ENCODE assay signal across 23 mouse cellular contexts in the genomic region with DNA sequence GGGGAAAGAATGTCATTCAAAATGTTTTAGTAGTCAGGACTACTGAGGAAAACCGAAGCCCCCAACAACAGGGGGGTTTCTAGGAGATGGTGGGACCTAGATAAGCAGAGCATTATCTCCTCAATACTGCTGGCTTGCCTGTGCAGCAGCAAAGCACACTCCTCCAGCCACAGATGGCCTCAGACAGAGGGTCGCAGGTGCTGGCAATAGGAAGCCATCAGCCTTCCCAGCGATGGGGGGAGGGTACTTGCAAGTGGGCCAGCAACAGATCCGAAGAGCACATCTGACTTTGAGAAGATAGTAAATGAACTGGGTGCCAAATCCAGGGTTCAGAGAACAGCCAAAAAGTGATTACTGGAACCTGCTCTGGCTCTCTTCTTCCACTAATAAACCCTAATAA.
DNase-seq lines count a peak whose midpoint lies in the region; ATAC-seq and TF ChIP-seq lines count a peak whose summit lies in the region.
"Had no signal": no experiment of that assay in that cellular context is flagged by ENCODE, and none has a peak within 500 bp of the region (broad histone marks: within the 10 kb centered on the region; RNA-seq: fewer than 3 reads in every experiment).

No protein-coding gene starts in this region.

- no peak overlapping the region for H3K4me3 ChIP-seq in cerebellum, adult 2 months (replicated peaks; ENCODE audit: insufficient read depth, low read depth, low read length)
- H3K4me3 ChIP-seq in midbrain, embryonic 10.5 days, result no peak overlapping the region
- no peak overlapping the region for H3K4me3 ChIP-seq in midbrain, embryonic 14.5 days (replicated peaks; ENCODE audit: low read depth, low read length)
- no peak overlapping the region for H3K4me3 ChIP-seq in hindbrain, embryonic 15.5 days
- no peak overlapping the region for H3K4me3 ChIP-seq in intestine, embryonic 15.5 days (replicated peaks)
- H3K4me3 ChIP-seq: embryonic facial prominence, embryonic 13.5 days; erythroblast, embryonic 14.5 days; gastrocnemius, adult 2 months; limb, embryonic 13.5 days; megakaryocyte, embryonic 14.5 days; myocyte had no signal

- no peaks in the 10 kb centered on the region for H3K9me3 ChIP-seq in midbrain, embryonic 10.5 days (replicated peaks)
- no peaks in the 10 kb centered on the region for H3K9me3 ChIP-seq in midbrain, embryonic 14.5 days (ENCODE audit: control insufficient read depth, low read length)
- no peaks in the 10 kb centered on the region for H3K9me3 ChIP-seq in hindbrain, embryonic 15.5 days
- no peaks in the 10 kb centered on the region for H3K9me3 ChIP-seq in intestine, embryonic 15.5 days
- H3K9me3 ChIP-seq: embryonic facial prominence, embryonic 13.5 days; limb, embryonic 13.5 days had no signal

- peak; percentile 85 to 90 for DNase-seq in cerebellum, postnatal 10 days
- no peak for DNase-seq in cerebellum, adult 2 months
- DNase-seq in midbrain, embryonic 10.5 days (ENCODE audit: low spot score), result no peak
- DNase-seq in midbrain, embryonic 14.5 days, result no peak
- peak; percentile 57 for DNase-seq in brain, embryonic 14.5 days (ENCODE audit: low read depth)
- DNase-seq in Muller cell, postnatal 12 days (ENCODE audit: inconsistent ontology term), result no peak
- DNase-seq: adrenal gland, postnatal 10 days; cerebellum, adult 9-11 months; gastrocnemius, adult 2 months; kidney, adult 2 months; lung, embryonic 14.5 days; thymus, postnatal 25 days had no signal

- no peak for ATAC-seq in midbrain, embryonic 14.5 days (ENCODE audit: low FRiP score, low TSS enrichment)
- ATAC-seq in hindbrain, embryonic 15.5 days (ENCODE audit: low FRiP score, low read depth), result no peak; the same call in 1 of the 2 replicates
- ATAC-seq in intestine, embryonic 15.5 days, result no peak
- ATAC-seq: forebrain, embryonic 14.5 days; inflammation-experienced regulatory T-cells, adult 6 months had no signal

- H3K27ac ChIP-seq in cerebellum, adult 2 months (ENCODE audit: insufficient read depth, low read length), result no peak overlapping the region
- 0 out of 2 replicates have a peak overlapping the region, but pooled peaks have one; percentile 73 for H3K27ac ChIP-seq in midbrain, embryonic 10.5 days (replicated peaks)
- no peak overlapping the region for H3K27ac ChIP-seq in midbrain, embryonic 14.5 days (replicated peaks; ENCODE audit: low read depth, low read length)
- H3K27ac ChIP-seq in hindbrain, embryonic 15.5 days (replicated peaks), result 0 out of 2 replicates have a peak overlapping the region, but pooled peaks have one; percentile 38
- H3K27ac ChIP-seq in intestine, embryonic 15.5 days, result no peak overlapping the region
- H3K27ac ChIP-seq: embryonic facial prominence, embryonic 13.5 days; gastrocnemius, adult 2 months; kidney, postnatal 0 days; limb, embryonic 13.5 days; liver, embryonic 14.5 days had no signal

- H3K36me3 ChIP-seq in midbrain, embryonic 10.5 days, result no peaks in the 10 kb centered on the region
- H3K36me3 ChIP-seq in midbrain, embryonic 14.5 days (ENCODE audit: control insufficient read depth, insufficient read depth, low read length), result no peaks in the 10 kb centered on the region
- no peaks in the 10 kb centered on the region for H3K36me3 ChIP-seq in hindbrain, embryonic 15.5 days
- H3K36me3 ChIP-seq in intestine, embryonic 15.5 days, result no peaks in the 10 kb centered on the region
- H3K36me3 ChIP-seq: embryonic facial prominence, embryonic 13.5 days; limb, embryonic 13.5 days had no signal

- no peaks in the 10 kb centered on the region for H3K27me3 ChIP-seq in cerebellum, adult 2 months (ENCODE audit: control insufficient read depth, insufficient read depth, low read length)
- no peaks in the 10 kb centered on the region for H3K27me3 ChIP-seq in midbrain, embryonic 10.5 days (ENCODE audit: low read depth, poor library complexity, severe bottlenecking)
- H3K27me3 ChIP-seq in midbrain, embryonic 14.5 days (ENCODE audit: control insufficient read depth, insufficient read depth, low read length), result no peaks in the 10 kb centered on the region
- H3K27me3 ChIP-seq in hindbrain, embryonic 15.5 days, result no peaks in the 10 kb centered on the region
- H3K27me3 ChIP-seq in intestine, embryonic 15.5 days (replicated peaks), result no peaks in the 10 kb centered on the region
- H3K27me3 ChIP-seq: embryonic facial prominence, embryonic 13.5 days; limb, embryonic 13.5 days; megakaryocyte, embryonic 14.5 days had no signal

- no peak for TF ChIP-seq POLR2A in cerebellum, adult 2 months (IDR thresholded peaks at IDR 0.05; ENCODE audit: borderline replicate concordance, insufficient read depth, low read length)
- TF ChIP-seq POLR2A in brain, embryonic 14.5 days (IDR thresholded peaks at IDR 0.05; ENCODE audit: borderline replicate concordance, extremely low read depth, insufficient read depth, insufficient read length, poor library complexity, severe bottlenecking), result no peak

- no peak for TF ChIP-seq CTCF in cerebellum, adult 2 months (IDR thresholded peaks at IDR 0.05; ENCODE audit: borderline replicate concordance, insufficient read depth, low read depth, low read length)
- no peak for TF ChIP-seq CTCF in brain, embryonic 14.5 days (IDR thresholded peaks at IDR 0.05; ENCODE audit: borderline replicate concordance, extremely low read depth, insufficient read depth, insufficient read length)

- WGBS in cerebellum, adult 2 months, result 12% methylated on average over 4 of the region's 4 CpGs
- WGBS in midbrain, embryonic 10.5 days, result 62% methylated on average over 4 of the region's 4 CpGs
- 52% methylated on average over 4 of the region's 4 CpGs for WGBS in midbrain, embryonic 14.5 days
- 44% methylated on average over 4 of the region's 4 CpGs for whole genome bisulfite sequencing in hindbrain, embryonic 15.5 days
- WGBS in intestine, embryonic 15.5 days, result 25% methylated on average over 4 of the region's 4 CpGs

- H3K4me2 ChIP-seq in midbrain, embryonic 14.5 days (ENCODE audit: low read length), result no peak overlapping the region
- no peak overlapping the region for H3K4me2 ChIP-seq in hindbrain, embryonic 15.5 days
- H3K4me2 ChIP-seq in intestine, embryonic 15.5 days (replicated peaks), result no peak overlapping the region
- H3K4me2 ChIP-seq: embryonic facial prominence, embryonic 13.5 days; limb, embryonic 13.5 days; lung, embryonic 14.5 days had no signal

- no peaks in the 10 kb centered on the region for H3K4me1 ChIP-seq in cerebellum, adult 2 months (ENCODE audit: control insufficient read depth, insufficient read depth, low read length)
- peaks cover 44% of the 10 kb centered on the region for H3K4me1 ChIP-seq in midbrain, embryonic 10.5 days
- H3K4me1 ChIP-seq in midbrain, embryonic 14.5 days (ENCODE audit: control insufficient read depth, insufficient read depth, low read length), result peaks cover 8% of the 10 kb centered on the region; the same call in 1 of the 2 replicates
- H3K4me1 ChIP-seq in hindbrain, embryonic 15.5 days (replicated peaks), result peaks cover 15% of the 10 kb centered on the region
- H3K4me1 ChIP-seq in intestine, embryonic 15.5 days (replicated peaks), result no peaks in the 10 kb centered on the region
- H3K4me1 ChIP-seq: embryonic facial prominence, embryonic 13.5 days; limb, embryonic 13.5 days; megakaryocyte, embryonic 14.5 days had no signal

- no peak overlapping the region for H3K9ac ChIP-seq in midbrain, embryonic 14.5 days (replicated peaks; ENCODE audit: low read length)
- H3K9ac ChIP-seq in hindbrain, embryonic 15.5 days, result no peak overlapping the region
- no peak overlapping the region for H3K9ac ChIP-seq in intestine, embryonic 15.5 days
- H3K9ac ChIP-seq: embryonic facial prominence, embryonic 13.5 days; limb, embryonic 13.5 days; liver, embryonic 14.5 days; lung, embryonic 14.5 days had no signal

Comparison
In these comparisons a context has a peak if more than half of its experiments do, and no peak if none do; other contexts are left out.
1. DNase-seq: peak in cerebellum, postnatal 10 days (2 of 2) and brain, embryonic 14.5 days (single experiment); none in cerebellum, adult 2 months (0 of 2), midbrain, embryonic 10.5 days (single experiment), midbrain, embryonic 14.5 days (single experiment) and Muller cell, postnatal 12 days (single experiment).
2. H3K27ac ChIP-seq: peak in midbrain, embryonic 10.5 days (single experiment) and hindbrain, embryonic 15.5 days (single experiment); none in cerebellum, adult 2 months (single experiment), midbrain, embryonic 14.5 days (single experiment) and intestine, embryonic 15.5 days (single experiment).